Mouse (Mus musculus) macrophage (primary cell): ENCODE data around the gene Tmem25. TPM values are rescaled to one million over a fixed set of nuclear protein-coding genes. Genes with fewer than 3 reads are reported as not detected.
"Not testable (repeated sequence)": the region's sequence is repeated elsewhere in the genome, so short reads cannot be mapped to it uniquely, and the experiment has no call there.

Experiments
- H3K27ac ChIP-seq: fragments of 350-480 bp; formaldehyde crosslinking; 2 replicates; pipeline ENCODE4 v1.9.0; 2021
- H3K36me3 ChIP-seq: fragments of 350-480 bp; formaldehyde crosslinking; 2 replicates; pipeline ENCODE4 v1.9.0; 2021; ENCODE audit errors: inconsistent target
- H3K4me3 ChIP-seq: fragments of 350-480 bp; formaldehyde crosslinking; 2 replicates; pipeline ENCODE4 v1.9.0; 2021; ENCODE audit errors: inconsistent target
- H3K79me2 ChIP-seq: fragments of 350-480 bp; formaldehyde crosslinking; 2 replicates; pipeline ENCODE4 v1.9.0; 2021; ENCODE audit errors: inconsistent target
- WGBS: methylation state at CpG from one replicate; pipeline ENCODE4 v1.1.7; 2026; ENCODE audit warnings: inconsistent platforms; ENCODE audit not compliant: missing documents; 5-methylcytosine and 5-hydroxymethylcytosine counted together
- polyA plus RNA-seq: library from polyadenylated mRNA; stranded (reverse); fragments of 250-400 nt; gene quantifications from 3 replicates; pipeline ENCODE4 v1.2.4, GENCODE M21; 2018; ENCODE audit warnings: inconsistent platforms

The Tmem25 gene
- polyA plus RNA-seq, 1 experiment from 2014 or later, result 0.42 TPM

DNA sequence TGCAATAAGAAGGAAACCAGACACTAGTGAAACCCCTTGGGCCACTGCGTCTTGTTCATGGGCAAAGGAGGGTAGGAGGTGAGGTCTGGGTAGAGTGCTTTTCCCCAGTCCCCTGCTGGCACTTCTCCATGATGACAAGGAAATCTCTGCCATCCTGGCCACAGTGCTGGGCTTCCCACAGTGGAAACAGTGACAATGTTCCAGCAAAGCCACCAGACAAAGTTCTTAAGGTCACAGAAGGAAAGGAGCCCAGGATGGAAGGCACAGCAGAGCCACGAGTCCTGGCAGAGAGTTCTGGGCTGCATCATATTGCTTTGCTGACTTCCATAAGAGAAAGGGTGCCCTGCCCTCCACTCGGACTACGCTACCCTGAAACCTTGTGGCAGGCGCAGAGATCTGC lies 6.4 kb upstream of the Tmem25 start:
- no peaks in the 10 kb centered on the region for H3K79me2 ChIP-seq
- H3K36me3 ChIP-seq, result peaks cover 59% of the 10 kb centered on the region
- WGBS, result 91% methylated on average over 5 of the region's 5 CpGs
- no peak overlapping the region for H3K27ac ChIP-seq
- no peak overlapping the region for H3K4me3 ChIP-seq

DNA sequence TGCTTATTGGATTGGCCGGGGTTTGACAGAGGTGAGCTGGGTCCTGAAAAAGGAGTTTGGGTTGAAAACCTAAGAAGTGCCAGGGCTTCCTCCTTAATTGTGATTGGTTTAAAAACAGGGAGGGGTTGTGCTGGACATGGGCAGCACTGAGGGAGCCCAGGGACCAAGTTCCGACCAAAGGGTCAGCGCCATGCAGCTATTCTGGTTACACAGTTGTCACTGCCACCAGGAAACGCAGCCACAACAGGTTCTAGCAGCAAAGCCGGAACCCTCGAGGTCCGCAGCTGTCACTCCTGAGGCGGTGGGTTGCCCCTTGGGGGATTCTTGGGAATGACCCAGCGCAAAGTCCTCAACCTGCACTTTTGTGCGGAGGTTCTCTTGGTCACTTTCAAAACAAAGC lies 5.6 kb upstream of the Tmem25 start:
- H3K36me3 ChIP-seq, result peaks cover 52% of the 10 kb centered on the region
- no peaks in the 10 kb centered on the region for H3K79me2 ChIP-seq
- no peak overlapping the region for H3K4me3 ChIP-seq
- H3K27ac ChIP-seq, result no peak overlapping the region
- WGBS, result 95% methylated on average over 10 of the region's 10 CpGs

GRCm38 (mm10) chr9:44802808-44803450 lies 3.8 kb upstream of the Tmem25 start, which contains the start of gene Ttc36:
Gene Ttc36, minus strand, starts transcription at chr9:44803072.
- Histone ChIP-seq H3K36me3 (peaks cover 35% of the 10 kb centered on the region), H3K27ac (no peak within 1 kb of the TSS), H3K4me3 (no peak within 1 kb of the TSS), H3K79me2 (no peaks in the 10 kb centered on the region)
- 84% methylated on average over 4 of the region's 4 CpGs for WGBS

DNA sequence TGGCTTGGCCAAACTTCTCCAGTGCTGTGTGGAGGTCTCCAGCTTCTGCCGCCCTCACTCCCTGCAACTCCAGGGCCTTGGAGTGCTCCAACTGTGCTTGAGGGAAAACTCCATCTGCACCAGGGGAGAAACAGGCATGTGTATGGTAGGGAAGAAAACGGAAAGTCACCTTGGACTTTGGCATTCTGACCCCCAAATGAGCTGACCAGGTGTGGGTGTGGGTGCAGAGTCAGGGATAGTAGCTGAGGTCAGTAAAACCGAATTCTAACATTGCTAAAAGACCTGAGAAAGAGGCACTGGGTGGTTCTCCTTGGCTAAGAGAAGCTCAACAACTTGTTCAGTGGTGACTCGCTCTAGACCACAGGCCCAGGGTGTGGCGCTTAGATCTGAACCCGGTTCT lies 2.6 kb upstream of the Tmem25 start:
- H3K4me3 ChIP-seq, result no peak overlapping the region
- H3K36me3 ChIP-seq, result peaks cover 22% of the 10 kb centered on the region; the same call in 1 of the 2 replicates
- 60% methylated on average over 6 of the region's 6 CpGs for WGBS
- no peaks in the 10 kb centered on the region for H3K79me2 ChIP-seq
- H3K27ac ChIP-seq, result no peak overlapping the region

- Histone ChIP-seq H3K79me2 (no peaks in the 10 kb centered on the region), H3K27ac (no peak overlapping the region), H3K36me3 (peaks cover 5% of the 10 kb centered on the region; the same call in 1 of the 2 replicates), H3K4me3 (no peak overlapping the region)
- 23% methylated on average over 9 of the region's 9 CpGs for WGBS
These were observed 834 bp upstream of the Tmem25 start for GRCm38 (mm10) chr9:44799958-44800324.

GRCm38 (mm10) chr9:44798298-44798697 lies 809 bp downstream of the Tmem25 start:
- no peaks in the 10 kb centered on the region for H3K79me2 ChIP-seq
- H3K27ac ChIP-seq, result no peak overlapping the region
- WGBS, result 79% methylated on average over 7 of the region's 7 CpGs
- H3K4me3 ChIP-seq, result no peak overlapping the region
- no peaks in the 10 kb centered on the region for H3K36me3 ChIP-seq

GRCm38 (mm10) chr9:44792842-44793241 lies 6.3 kb downstream of the Tmem25 start:
- Histone ChIP-seq H3K36me3 (peaks cover 28% of the 10 kb centered on the region; the same call in 1 of the 2 replicates), H3K79me2 (no peaks in the 10 kb centered on the region), H3K4me3 (no peak overlapping the region), H3K27ac (no peak overlapping the region)
- WGBS, result 91% methylated on average over 7 of the region's 9 CpGs

DNA sequence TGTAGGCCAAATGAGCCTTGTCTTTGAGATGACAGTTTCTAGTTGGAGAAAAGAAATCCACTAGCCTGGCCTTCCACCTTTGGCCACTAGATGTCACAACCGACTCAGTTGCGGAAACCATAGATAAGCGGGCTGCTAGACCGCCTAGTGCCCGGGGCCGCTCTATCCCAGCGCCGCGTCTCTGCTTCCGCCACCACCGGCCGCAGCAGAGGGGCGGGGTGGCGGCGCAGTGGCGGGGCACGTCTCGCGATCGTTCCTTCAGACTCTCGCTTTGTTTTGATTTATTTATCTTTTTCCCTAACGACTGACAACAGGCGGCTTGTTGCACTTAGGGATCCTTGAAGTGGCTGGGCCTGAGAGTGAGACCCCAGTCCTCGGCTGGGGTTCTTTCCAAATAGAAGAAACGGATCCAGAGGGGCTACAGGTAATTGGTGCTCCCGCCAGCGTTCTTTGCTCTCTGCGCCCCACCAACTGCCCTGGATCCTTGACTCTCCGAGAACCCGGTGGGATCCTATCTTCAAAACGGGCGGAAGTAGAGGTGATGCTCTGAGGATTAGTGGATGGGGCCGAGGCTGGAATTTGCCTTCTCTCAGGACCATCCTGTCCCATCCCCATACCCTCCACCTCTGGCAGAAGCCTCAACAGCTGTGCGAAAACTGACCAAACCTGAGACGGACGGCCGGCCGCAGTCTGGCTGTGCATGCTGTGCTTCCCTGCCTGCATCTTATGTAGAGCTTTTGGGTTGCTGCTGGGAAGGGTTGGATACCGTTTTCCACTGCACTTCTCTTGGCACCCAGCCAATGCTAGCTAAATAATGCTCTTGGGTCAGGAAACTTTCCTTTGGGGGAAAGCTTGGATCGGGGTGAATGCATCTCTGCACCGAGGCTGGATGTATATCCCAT lies 26.1 kb downstream of the Tmem25 start:
- Histone ChIP-seq H3K27ac (peak overlapping the region; percentile 69), H3K79me2 (peaks cover 9% of the 10 kb centered on the region; the same call in 1 of the 2 replicates)
- under 1% methylated on average over 41 of the region's 41 CpGs for WGBS

DNA sequence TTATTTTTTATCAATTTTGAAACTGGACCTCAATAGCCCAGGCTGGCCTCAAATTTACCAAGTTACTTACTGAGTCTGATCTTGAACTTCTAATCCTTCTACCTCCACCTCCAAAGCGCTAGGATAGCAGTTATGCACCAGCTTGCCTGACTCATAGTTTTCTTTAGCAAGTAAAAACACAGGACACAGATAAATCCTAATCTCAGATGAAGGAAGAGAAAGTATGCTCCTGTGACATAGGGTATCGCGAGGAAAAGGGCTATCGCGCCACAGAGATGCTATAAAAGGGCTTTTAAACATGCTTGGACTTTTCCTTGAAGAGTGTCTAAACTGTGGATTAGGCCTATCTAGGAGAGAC lies 26.7 kb downstream of the Tmem25 start:
- no peak overlapping the region for H3K27ac ChIP-seq
- 38% methylated on average over 5 of the region's 5 CpGs for WGBS
- no peaks in the 10 kb centered on the region for H3K36me3 ChIP-seq
- no peak overlapping the region for H3K4me3 ChIP-seq
- peaks cover 9% of the 10 kb centered on the region; the same call in 1 of the 2 replicates for H3K79me2 ChIP-seq

More for the DNA sequence above, 26.1 kb downstream of the Tmem25 start:
- Histone ChIP-seq H3K4me3 (peak overlapping the region; percentile 99), H3K36me3 (0 out of 2 replicates have a peak, but pooled peaks cover 2% of the 10 kb centered on the region)

- Histone ChIP-seq H3K27ac (no peak overlapping the region), H3K36me3 (no peaks in the 10 kb centered on the region), H3K4me3 (no peak overlapping the region), H3K79me2 (peaks cover 18% of the 10 kb centered on the region)
- 97% methylated on average over 5 of the region's 5 CpGs for WGBS
These were observed 27.7 kb downstream of the Tmem25 start for GRCm38 (mm10) chr9:44771376-44771775.

DNA sequence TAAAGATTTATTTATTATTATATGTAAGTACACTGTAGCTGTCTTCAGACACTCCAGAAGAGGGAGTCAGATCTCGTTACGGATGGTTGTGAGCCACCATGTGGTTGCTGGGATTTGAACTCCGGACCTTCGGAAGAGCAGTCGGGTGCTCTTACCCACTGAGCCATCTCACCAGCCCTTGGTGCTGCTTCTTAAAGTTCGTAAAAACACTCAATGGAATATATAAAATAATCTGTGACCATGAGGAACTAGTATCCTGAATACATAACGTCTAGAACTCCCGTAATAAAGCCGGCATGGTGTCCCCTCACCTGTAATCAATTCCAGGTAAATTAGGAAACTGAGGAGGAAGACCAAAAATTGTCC lies 31.1 kb downstream of the Tmem25 start:
- peaks cover 43% of the 10 kb centered on the region for H3K79me2 ChIP-seq
- 62% methylated on average over 4 of the region's 9 CpGs for WGBS
- peak overlapping the region; percentile 23 for H3K4me3 ChIP-seq
- H3K36me3 ChIP-seq, H3K27ac ChIP-seq: not testable (repeated sequence)

DNA sequence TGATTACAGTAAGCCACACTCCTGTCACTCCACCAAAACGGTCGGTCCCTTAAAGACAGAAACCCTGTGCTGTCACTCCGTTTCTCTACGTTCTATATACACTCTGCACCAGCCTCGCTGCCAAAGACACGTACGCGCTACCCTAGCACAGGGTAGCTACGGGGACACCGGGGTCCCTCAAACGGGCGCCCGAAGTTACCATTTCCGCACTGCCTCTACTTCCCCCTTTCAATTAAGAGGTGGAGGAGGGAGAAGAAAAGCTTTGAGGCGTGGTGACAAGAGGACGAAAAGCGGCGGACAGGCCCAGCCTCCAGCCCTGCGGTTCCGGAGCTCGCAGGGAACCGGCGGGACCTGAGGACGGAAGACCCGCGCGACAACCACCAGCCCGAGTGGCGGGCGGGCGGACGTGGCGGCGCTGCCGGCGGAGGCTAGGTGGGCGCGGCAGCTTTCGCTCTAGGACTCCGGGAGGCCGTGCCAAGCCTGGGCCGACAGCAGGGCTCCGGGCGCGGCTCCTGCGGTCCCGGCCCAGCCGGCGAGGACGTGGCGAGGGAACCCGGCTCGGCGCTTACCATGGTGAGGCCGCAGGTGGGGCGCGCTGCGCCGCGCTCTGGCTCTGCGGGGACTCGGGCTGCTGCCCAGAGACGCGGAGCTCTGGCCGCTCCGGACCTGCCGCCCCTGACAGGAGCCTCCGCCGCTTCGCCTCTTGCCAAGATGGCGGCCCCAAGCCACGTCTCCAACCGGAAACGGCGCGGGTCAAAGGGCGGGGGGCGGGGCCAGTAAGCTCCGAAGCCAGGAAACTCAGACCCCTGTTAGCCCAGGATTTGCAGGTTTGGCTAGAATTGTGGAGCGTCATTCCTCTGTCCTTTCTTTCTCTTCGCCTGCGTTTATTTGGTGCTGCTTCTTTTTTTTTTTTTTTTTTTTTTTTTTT lies 31.7 kb downstream of the Tmem25 start, which contains the start of the genes Arcn1 and Ift46:
Arcn1 (minus strand) TSS at position 745 of the 928 bp plus-strand sequence.
Ift46 (plus strand) TSS at position 808 of the 928 bp plus-strand sequence.
- Histone ChIP-seq H3K36me3 (no peaks in the 10 kb centered on the region), H3K79me2 (peaks cover 49% of the 10 kb centered on the region), H3K27ac (peak within 1 kb of the TSS; percentile 63), H3K4me3 (peak within 1 kb of the TSS; percentile 88)
- WGBS, result under 1% methylated on average over 78 of the region's 82 CpGs

- no peak overlapping the region for H3K4me3 ChIP-seq
- 73% methylated on average over 2 of the region's 2 CpGs for WGBS
- peaks cover 99% of the 10 kb centered on the region for H3K79me2 ChIP-seq
- no peak overlapping the region for H3K27ac ChIP-seq
- H3K36me3 ChIP-seq, result peaks cover 31% of the 10 kb centered on the region
These were observed 38.2 kb downstream of the Tmem25 start for GRCm38 (mm10) chr9:44760873-44761272.

- WGBS, result 96% methylated on average over 7 of the region's 7 CpGs
- H3K4me3 ChIP-seq, result no peak overlapping the region
- no peak overlapping the region for H3K27ac ChIP-seq
- H3K36me3 ChIP-seq, result peaks cover 84% of the 10 kb centered on the region
- H3K79me2 ChIP-seq, result peaks cover 6% of the 10 kb centered on the region; the same call in 1 of the 2 replicates
These were observed 50.6 kb downstream of the Tmem25 start for GRCm38 (mm10) chr9:44748473-44748872.
